Comparison of ENCODE assay signal across 15 mouse cellular contexts in the genomic region with DNA sequence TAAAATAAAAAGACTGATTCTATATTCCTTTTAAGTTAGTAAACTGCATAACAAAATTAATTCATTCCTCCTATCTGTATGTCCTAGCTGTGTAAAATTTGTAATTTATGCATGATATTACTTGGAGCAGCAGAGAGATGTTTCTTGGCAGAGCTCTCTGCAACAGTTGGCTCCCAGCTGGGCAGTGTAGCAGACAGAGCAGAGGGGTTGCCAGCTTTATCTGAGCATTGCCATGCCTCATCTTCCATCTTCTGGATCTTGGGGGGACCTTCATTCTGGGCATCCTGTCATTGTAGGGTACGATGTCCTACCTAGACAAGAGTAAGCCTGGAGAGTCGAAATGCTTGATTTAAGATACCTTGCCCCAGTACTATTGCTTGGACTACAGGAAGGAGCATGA.
"Had no signal": no experiment of that assay in that cellular context is flagged by ENCODE, and none has a peak within 500 bp of the region (broad histone marks: within the 10 kb centered on the region; RNA-seq: fewer than 3 reads in every experiment).

No protein-coding gene starts in this region.

- H3K9ac ChIP-seq: kidney, embryonic 15.5 days; limb, embryonic 15.5 days; liver, embryonic 12.5 days; lung, embryonic 14.5 days; neural tube, embryonic 12.5 days had no signal

- H3K27ac ChIP-seq: kidney, embryonic 15.5 days; limb, embryonic 15.5 days; liver, embryonic 12.5 days; macrophage; neural tube, embryonic 12.5 days had no signal

- ATAC-seq: liver, embryonic 12.5 days had no signal

- H3K9me3 ChIP-seq: kidney, embryonic 15.5 days; limb, embryonic 15.5 days; liver, embryonic 12.5 days; megakaryocyte, embryonic 14.5 days; neural tube, embryonic 12.5 days had no signal

- H3K4me3 ChIP-seq: kidney, embryonic 15.5 days; limb, embryonic 15.5 days; liver, embryonic 12.5 days; megakaryocyte, embryonic 14.5 days; neural tube, embryonic 12.5 days had no signal

- DNase-seq: kidney, postnatal 14 days; lung, embryonic 14.5 days; lung, postnatal 10 days; midbrain, embryonic 14.5 days; retina, postnatal 1 day; right cerebral cortex, postnatal 4 days; spleen, adult 18-20 months; thymus, adult 18-20 months; thymus, postnatal 14 days had no signal

- H3K36me3 ChIP-seq: kidney, embryonic 15.5 days; limb, embryonic 15.5 days; liver, embryonic 12.5 days; neural tube, embryonic 12.5 days had no signal

- H3K4me2 ChIP-seq: kidney, embryonic 15.5 days; limb, embryonic 15.5 days; liver, embryonic 12.5 days; lung, embryonic 14.5 days; neural tube, embryonic 12.5 days had no signal

- H3K4me1 ChIP-seq: liver, embryonic 12.5 days; megakaryocyte, embryonic 14.5 days; neural tube, embryonic 12.5 days had no signal

- H3K27me3 ChIP-seq: kidney, embryonic 15.5 days; limb, embryonic 15.5 days; neural tube, embryonic 12.5 days had no signal
